Mouse (Mus musculus) MEL (cell line): ENCODE data around the gene Cep41. TPM values are rescaled to one million over a fixed set of nuclear protein-coding genes. Genes with fewer than 3 reads are reported as not detected.

ENCODE experiments used
- DNase-seq: peaks from one replicate; pipeline ENCODE4 v3.0.0; 2011; ENCODE audit warnings: low read depth, low spot score
- H3K27ac ChIP-seq: 2 replicates; pipeline ENCODE4 v1.5.1; 2012; ENCODE audit warnings: low read depth, mild to moderate bottlenecking, control low read depth, low read length, moderate library complexity; ENCODE audit not compliant: control insufficient read depth
- H3K27me3 ChIP-seq, 2 experiments: fragments of 150-350 bp in 1 of 2; sonication (generic) in 1 of 2; 2 replicates each; pipeline ENCODE4 v1.6.1; 2012; ENCODE audit warnings: low read length in 2 of 2, mild to moderate bottlenecking in 2 of 2, improper control_type of control experiment in 1 of 2, moderate library complexity in 1 of 2; ENCODE audit not compliant: insufficient read depth in 2 of 2, control insufficient read depth in 1 of 2
- H3K36me3 ChIP-seq, 2 experiments: 2 replicates each; pipeline ENCODE4 v1.6.1; 2012 to 2014; ENCODE audit warnings: low read length in 2 of 2, improper control_type of control experiment in 1 of 2, inconsistent platforms in 1 of 2, mild to moderate bottlenecking in 1 of 2; ENCODE audit not compliant: insufficient read depth in 2 of 2, control insufficient read depth in 1 of 2
- H3K4me1 ChIP-seq, 2 experiments: fragments of 150-350 bp in 1 of 2; sonication (generic) in 1 of 2; 2 replicates each; pipeline ENCODE4 v1.6.1; 2012; ENCODE audit warnings: low read length in 2 of 2, improper control_type of control experiment in 1 of 2, mild to moderate bottlenecking in 1 of 2; ENCODE audit not compliant: insufficient read depth in 2 of 2, control insufficient read depth in 1 of 2
- H3K4me3 ChIP-seq, 2 experiments: fragments of 150-350 bp in 1 of 2; sonication (generic) in 1 of 2; 2 replicates each; pipeline ENCODE4 v1.5.1; 2012; ENCODE audit warnings: low read depth in 2 of 2, low read length in 2 of 2, mild to moderate bottlenecking in 2 of 2, moderate library complexity in 2 of 2, control low read depth in 1 of 2, improper control_type of control experiment in 1 of 2; ENCODE audit not compliant: control insufficient read depth in 1 of 2, insufficient read depth in 1 of 2
- H3K79me2 ChIP-seq: 2 replicates; pipeline ENCODE4 v1.6.1; 2012; ENCODE audit warnings: mild to moderate bottlenecking, low read length, moderate library complexity; ENCODE audit not compliant: control insufficient read depth, poor library complexity, insufficient read depth
- H3K9ac ChIP-seq: 2 replicates; pipeline ENCODE4 v1.6.1; 2012; ENCODE audit warnings: low read depth, mild to moderate bottlenecking, control low read depth, low read length, moderate library complexity; ENCODE audit not compliant: control insufficient read depth, poor library complexity, severe bottlenecking
- H3K9me3 ChIP-seq: fragments of 150-350 bp; sonication (generic); replicated peaks from 2 replicates; pipeline ENCODE4 v1.6.1; 2012; ENCODE audit warnings: mild to moderate bottlenecking, low read length, improper control_type of control experiment, moderate library complexity; ENCODE audit not compliant: insufficient read depth
- HCFC1 ChIP-seq: IDR thresholded peaks from 2 replicates; pipeline ENCODE4 v1.6.1; 2012; ENCODE audit warnings: low read depth, mild to moderate bottlenecking, inconsistent platforms, low read length, improper control_type of control experiment, moderate library complexity
- MAZ ChIP-seq: IDR thresholded peaks from 2 replicates; pipeline ENCODE4 v1.6.1; 2012; ENCODE audit warnings: low read depth, mild to moderate bottlenecking, inconsistent platforms, low read length, improper control_type of control experiment
- polyA plus RNA-seq, 2 experiments: library from polyadenylated mRNA; stranded (reverse) in 1 of 2; unstranded in 1 of 2; fragments of >175 nt in 1 of 2; fragments of >200 nt in 1 of 2; gene quantifications; 2 replicates each; pipeline versions ENCODE4 v1.2.1 to v1.2.4; 2012; ENCODE audit warnings: low replicate concordance in 2 of 2, low read depth in 1 of 2; ENCODE audit not compliant: insufficient read length in 2 of 2, insufficient read depth in 1 of 2, missing spikeins in 1 of 2
- total RNA-seq: library from RNA; depleted of rRNA; stranded (reverse); fragments of 300-350 nt; gene quantifications from 2 replicates; pipeline ENCODE4 v1.2.3, GENCODE M21; 2012; rRNA removed

Gene Cep41
- total and polyA plus RNA-seq, 3 experiments, result 9.8 to 12.0 TPM; not detected in 1

DNA sequence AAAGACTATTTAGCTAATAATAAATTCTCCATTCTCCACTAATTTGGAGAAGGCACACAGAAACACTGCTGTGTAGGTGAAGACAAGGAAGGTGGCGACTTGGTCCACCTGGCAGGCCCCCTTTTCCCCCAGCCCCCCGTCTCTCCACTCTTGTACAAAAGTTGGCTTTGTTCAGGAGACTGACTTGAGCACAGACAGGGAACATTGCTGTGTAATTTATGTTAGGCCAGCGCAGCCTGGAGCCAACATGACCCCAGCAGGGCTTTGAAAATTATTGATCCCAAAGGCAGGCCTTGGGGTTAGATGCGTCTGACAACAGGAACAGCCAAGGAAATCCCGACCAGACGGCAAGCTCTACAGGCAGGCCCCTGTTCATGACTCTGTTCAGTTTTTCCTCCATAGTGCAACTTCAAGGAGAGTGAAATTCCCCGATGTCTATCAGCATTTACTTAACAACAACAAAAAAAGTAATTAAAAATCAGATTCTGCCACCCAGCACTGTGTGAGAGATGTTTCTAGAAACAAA is 89.1 kb downstream of the Cep41 start:
- Histone ChIP-seq H3K9me3 (no peaks in the 10 kb centered on the region), H3K36me3 (no peaks in the 10 kb centered on the region), H3K27me3 (peaks cover 15 to 25% of the 10 kb centered on the region in 2 experiments), H3K9ac (no peak overlapping the region), H3K4me1 (no peaks in the 10 kb centered on the region), H3K27ac (no peak overlapping the region), H3K79me2 (no peaks in the 10 kb centered on the region), H3K4me3 (no peak overlapping the region)
- DNase-seq, result no peak
- no peak for TF ChIP-seq HCFC1
- TF ChIP-seq MAZ, result no peak

Other genes starting within 250 kb of the Cep41 start
- 25.4 and 26.1 TPM in 2 replicates for gene Tmem209, start 184.0 kb downstream of the Cep41 start, total RNA-seq
- 10 to 100 TPM; 35.9 to 93.4 TPM for gene Tmem209, start 184.0 kb downstream of the Cep41 start, polyA plus RNA-seq
- gene Ssmem1, start 183.9 kb downstream of the Cep41 start, total RNA-seq, result 0.08 TPM in 1 of 2 replicates, not detected in the other
- under 1 TPM in 1 of 2 experiments, not detected in 1; 0.13 TPM for gene Ssmem1, start 183.9 kb downstream of the Cep41 start, polyA plus RNA-seq
- 0.12 and 0.29 TPM in 2 replicates for gene Cpa2, start 152.2 kb downstream of the Cep41 start, total RNA-seq
- gene Cpa2, start 152.2 kb downstream of the Cep41 start, polyA plus RNA-seq, result under 1 TPM in 1 of 2 experiments, not detected in 1; 0.43 TPM
- not detected in 2 replicates for gene Cpa4, start 125.4 kb downstream of the Cep41 start, total RNA-seq
- gene Cpa4, start 125.4 kb downstream of the Cep41 start, polyA plus RNA-seq, result not detected
- gene Cpa5, start 82.7 kb downstream of the Cep41 start, total RNA-seq, result not detected in 2 replicates
- gene Cpa5, start 82.7 kb downstream of the Cep41 start, polyA plus RNA-seq, result not detected
- not detected in 2 replicates for gene Cpa1, start 54.5 kb downstream of the Cep41 start, total RNA-seq
- gene Cpa1, start 54.5 kb downstream of the Cep41 start, polyA plus RNA-seq, result not detected
- gene Mest, start 29.8 kb upstream of the Cep41 start, total RNA-seq, result 0.10 and 0.12 TPM in 2 replicates
- under 1 TPM in 1 of 2 experiments, not detected in 1; 0.31 TPM for gene Mest, start 29.8 kb upstream of the Cep41 start, polyA plus RNA-seq
- 14.8 and 16.0 TPM in 2 replicates for gene Copg2, start 203.0 kb upstream of the Cep41 start, total RNA-seq
- 10 to 100 TPM in 1 of 2 experiments, not detected in 1; 20.3 TPM for gene Copg2, start 203.0 kb upstream of the Cep41 start, polyA plus RNA-seq
- not detected in 2 replicates for gene Tsga13, start 221.8 kb upstream of the Cep41 start, total RNA-seq
- gene Tsga13, start 221.8 kb upstream of the Cep41 start, polyA plus RNA-seq, result not detected